Mouse (Mus musculus) limb, embryonic 14.5 days (tissue): ENCODE measurements around the gene Agbl2. TPM values are rescaled to one million over a fixed set of nuclear protein-coding genes. Genes with fewer than 3 reads are reported as not detected.
"Not testable (repeated sequence)": the region's sequence is repeated elsewhere in the genome, so short reads cannot be mapped to it uniquely, and the experiment has no call there.

Experiments used
- ATAC-seq: fragments of 200-750 bp; cut with Nextera tagmentation; 2 replicates; pipeline ENCODE4 v1.8.0; 2017; ENCODE audit warnings: low read depth, moderate number of reproducible peaks, moderate TSS enrichment; ENCODE audit not compliant: low FRiP score
- DNase-seq: peaks from one replicate; pipeline ENCODE4 v3.0.0-alpha.2; 2015; ENCODE audit warnings: low spot score
- H3K27ac ChIP-seq: fragments of 300-500 bp; sonication (generic); replicated peaks from 2 replicates; pipeline ENCODE4 v1.5.1; 2014; ENCODE audit warnings: low read depth, mild to moderate bottlenecking, low read length, moderate library complexity, mixed read lengths
- H3K27me3 ChIP-seq: fragments of 300-500 bp; sonication (generic); 2 replicates; pipeline ENCODE4 v1.6.1; 2014; ENCODE audit warnings: low read length, mixed read lengths; ENCODE audit not compliant: control insufficient read depth, insufficient read depth
- H3K36me3 ChIP-seq: fragments of 300-500 bp; sonication (generic); 2 replicates; pipeline ENCODE4 v1.6.1; 2014; ENCODE audit warnings: mild to moderate bottlenecking, low read length, moderate library complexity, mixed read lengths; ENCODE audit not compliant: control insufficient read depth, insufficient read depth
- H3K4me1 ChIP-seq: fragments of 300-500 bp; sonication (generic); 2 replicates; pipeline ENCODE4 v1.6.1; 2014; ENCODE audit warnings: antibody characterized with exemption, low read length, mixed read lengths; ENCODE audit not compliant: control insufficient read depth, insufficient read depth
- H3K4me2 ChIP-seq: fragments of 300-500 bp; sonication (generic); replicated peaks from 2 replicates; pipeline ENCODE4 v1.6.1; 2014; ENCODE audit warnings: low read depth, mild to moderate bottlenecking, low read length, moderate library complexity; ENCODE audit not compliant: severe bottlenecking
- H3K4me3 ChIP-seq: fragments of 300-500 bp; sonication (generic); replicated peaks from 2 replicates; pipeline ENCODE4 v1.5.1; 2014; ENCODE audit warnings: low read length
- H3K9ac ChIP-seq: fragments of 300-500 bp; sonication (generic); 2 replicates; pipeline ENCODE4 v1.6.1; 2014; ENCODE audit warnings: mild to moderate bottlenecking, low read depth, low read length, moderate library complexity; ENCODE audit not compliant: severe bottlenecking
- H3K9me3 ChIP-seq: fragments of 300-500 bp; sonication (generic); 2 replicates; pipeline ENCODE4 v1.6.1; 2016; ENCODE audit warnings: low read length; ENCODE audit not compliant: control insufficient read depth
- POLR2A ChIP-seq: fragments of 200-500 bp; IDR thresholded peaks from 2 replicates; pipeline ENCODE4 v1.8.0; 2012; ENCODE audit warnings: inconsistent platforms, mild to moderate bottlenecking, moderate library complexity, borderline replicate concordance; ENCODE audit not compliant: insufficient read depth, insufficient read length; ENCODE audit errors: extremely low read depth
- WGBS: fragments of 180-500 bp; shearing (Covaris S2); extraction: QIAGEN DNeasy Blood & Tissue Kit; methylation state at CpG from one replicate; pipeline ENCODE4 v1.1.7; 2014; 5-methylcytosine and 5-hydroxymethylcytosine counted together
- polyA plus RNA-seq, 2 experiments: library from polyadenylated mRNA; depleted of rRNA in 1 of 2; stranded (reverse) in 1 of 2; unstranded in 1 of 2; fragments of >200 nt; fragmentation: Nextera tagmentation in 1 of 2; extraction: Ambion mirVana in 1 of 2; gene quantifications; 2 replicates each; pipeline versions ENCODE4 v1.2.1 to v1.2.3; 2012 to 2014

The Agbl2 gene
- polyA plus RNA-seq, 2 experiments, result 1.4 to 2.3 TPM

- no peaks in the 10 kb centered on the region for H3K36me3 ChIP-seq
- H3K9ac ChIP-seq, result no peak overlapping the region
- no peak overlapping the region for H3K27ac ChIP-seq
- no peaks in the 10 kb centered on the region for H3K4me1 ChIP-seq
- no peak overlapping the region for H3K4me3 ChIP-seq
- ATAC-seq, result no peak
- no peaks in the 10 kb centered on the region for H3K27me3 ChIP-seq
- H3K9me3 ChIP-seq, result no peaks in the 10 kb centered on the region
- TF ChIP-seq POLR2A, result no peak
- DNase-seq, result no peak
- 70% methylated on average over 4 of the region's 4 CpGs for WGBS
- no peak overlapping the region for H3K4me2 ChIP-seq
These were observed 33.6 kb downstream of the Agbl2 start for GRCm38 (mm10) chr2:90816144-90816543.

GRCm38 (mm10) chr2:90818710-90819109 lies 36.2 kb downstream of the Agbl2 start:
- Histone ChIP-seq H3K9ac (no peak overlapping the region), H3K27me3 (no peaks in the 10 kb centered on the region), H3K4me1 (no peaks in the 10 kb centered on the region), H3K4me3 (no peak overlapping the region), H3K4me2 (no peak overlapping the region), H3K9me3 (no peaks in the 10 kb centered on the region), H3K36me3 (no peaks in the 10 kb centered on the region), H3K27ac (no peak overlapping the region)
- DNase-seq, result no peak
- TF ChIP-seq POLR2A, result no peak
- no peak for ATAC-seq
- 84% methylated on average over 3 of the region's 3 CpGs for WGBS

DNA sequence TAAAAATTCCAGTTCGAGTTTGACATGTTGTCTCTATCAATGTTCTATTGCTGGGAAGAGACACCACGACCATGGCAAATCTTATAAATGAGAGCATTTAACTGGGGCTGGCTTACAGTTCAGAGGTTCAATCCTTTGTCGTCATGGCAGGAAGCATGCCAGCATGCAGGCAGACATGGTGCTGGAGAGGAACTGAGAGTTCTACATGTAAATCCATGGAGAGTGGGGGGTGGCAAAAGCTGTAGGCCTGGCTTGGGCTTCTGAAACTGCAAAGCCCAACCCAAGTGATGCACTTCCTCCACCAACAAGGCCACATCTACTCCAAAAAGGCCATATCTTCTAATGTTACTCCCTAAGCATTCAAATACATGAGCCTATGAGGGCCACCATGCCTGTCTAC lies 38.4 kb downstream of the Agbl2 start:
- H3K4me1 ChIP-seq, result no peaks in the 10 kb centered on the region
- DNase-seq, result no peak
- WGBS, result 82% methylated on average over 3 of the region's 3 CpGs

GRCm38 (mm10) chr2:90822978-90823377 lies 40.5 kb downstream of the Agbl2 start:
- TF ChIP-seq POLR2A, result no peak
- H3K27me3 ChIP-seq, result no peaks in the 10 kb centered on the region
- H3K36me3 ChIP-seq, result no peaks in the 10 kb centered on the region
- H3K4me2 ChIP-seq, result no peak overlapping the region
- no peak overlapping the region for H3K27ac ChIP-seq
- no peaks in the 10 kb centered on the region for H3K4me1 ChIP-seq
- WGBS, result 93% methylated on average over 2 of the region's 2 CpGs
- DNase-seq (no peak), ATAC-seq (no peak)
- no peak overlapping the region for H3K9ac ChIP-seq
- no peak overlapping the region for H3K4me3 ChIP-seq
- no peaks in the 10 kb centered on the region for H3K9me3 ChIP-seq

More for the DNA sequence above, 38.4 kb downstream of the Agbl2 start:
- Histone ChIP-seq H3K27me3 (no peaks in the 10 kb centered on the region), H3K36me3 (no peaks in the 10 kb centered on the region), H3K9me3 (no peaks in the 10 kb centered on the region), H3K9ac (no peak overlapping the region), H3K27ac (no peak overlapping the region), H3K4me3 (no peak overlapping the region), H3K4me2 (no peak overlapping the region)
- ATAC-seq, result no peak
- no peak for TF ChIP-seq POLR2A

GRCm38 (mm10) chr2:90823781-90824180 lies 41.3 kb downstream of the Agbl2 start:
- H3K9me3 ChIP-seq, result no peaks in the 10 kb centered on the region
- no peaks in the 10 kb centered on the region for H3K4me1 ChIP-seq
- H3K4me3 ChIP-seq, result no peak overlapping the region
- DNase-seq (no peak), ATAC-seq (no peak)
- H3K27ac ChIP-seq, result no peak overlapping the region
- no peaks in the 10 kb centered on the region for H3K27me3 ChIP-seq
- H3K36me3 ChIP-seq, result no peaks in the 10 kb centered on the region
- H3K4me2 ChIP-seq, result no peak overlapping the region
- H3K9ac ChIP-seq, result no peak overlapping the region; the same call in 1 of the 2 replicates
- 77% methylated on average over 6 of the region's 6 CpGs for WGBS
- no peak for TF ChIP-seq POLR2A

GRCm38 (mm10) chr2:90824528-90824927 lies 42.0 kb downstream of the Agbl2 start:
- not testable (repeated sequence) for H3K4me2 ChIP-seq, H3K4me3 ChIP-seq, H3K36me3 ChIP-seq, H3K4me1 ChIP-seq, H3K9ac ChIP-seq, H3K9me3 ChIP-seq, H3K27me3 ChIP-seq, ATAC-seq, DNase-seq, H3K27ac ChIP-seq
- WGBS, result 29% methylated on average over 10 of the region's 10 CpGs
